Mouse (Mus musculus): Measurements from ENCODE around the gene Cerk.
"Not testable (repeated sequence)": the region's sequence is repeated elsewhere in the genome, so short reads cannot be mapped to it uniquely, and the experiment has no call there.

Gene Cerk

GRCm38 (mm10) chr15:86181941-86182439 lies 4.0 kb downstream of the Cerk start:
- peak in 1 of 2 experiments; percentile 48 for DNase-seq (ENCODE audit: low spot score in 2 of 2)

DNA sequence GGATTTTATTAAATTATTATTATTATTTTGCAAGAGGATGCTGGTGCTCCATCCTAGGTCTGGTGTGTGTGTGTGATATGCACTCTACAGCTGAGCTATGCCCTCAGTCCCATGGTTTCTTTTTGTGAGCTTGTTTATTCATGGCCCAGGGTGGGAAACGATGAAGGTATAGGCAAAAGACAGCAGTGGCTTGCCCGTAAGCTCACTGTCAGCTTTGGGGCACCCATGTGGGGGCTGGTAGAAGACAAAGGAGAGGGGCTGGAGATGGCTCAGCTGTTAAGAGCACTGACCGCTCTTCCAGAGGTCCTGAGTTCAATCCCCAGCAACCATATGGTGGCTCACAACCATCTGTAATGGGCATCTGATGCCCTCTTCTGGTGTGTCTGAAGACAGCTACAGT lies 4.6 kb downstream of the Cerk start:
- DNase-seq (ENCODE audit: low spot score in 2 of 2), result not testable (repeated sequence)

- DNase-seq (ENCODE audit: low spot score in 2 of 2), result no peak
Measured at GRCm38 (mm10) chr15:86180427-86180826, 5.5 kb downstream of the Cerk start.

DNA sequence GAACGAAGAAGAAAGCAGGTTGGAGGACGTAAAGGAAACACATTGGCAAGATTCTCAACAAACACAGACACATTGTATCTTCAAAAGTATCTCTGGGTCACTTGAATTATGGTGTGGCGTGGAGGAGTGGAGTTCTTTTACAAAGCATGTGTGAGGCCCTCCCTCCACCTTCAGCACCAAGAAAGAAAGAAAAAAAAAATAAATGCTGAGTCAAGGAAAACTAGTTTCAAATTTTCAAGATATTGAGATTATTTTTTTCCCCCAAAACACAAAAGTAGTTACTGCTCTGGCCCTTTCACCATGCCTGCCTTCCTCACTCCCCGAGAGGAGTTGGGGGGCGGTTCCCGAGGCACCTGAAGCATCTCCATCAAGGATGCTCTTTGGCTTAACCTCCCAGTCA lies 7.3 kb downstream of the Cerk start:
- no peak for DNase-seq (ENCODE audit: low spot score in 2 of 2)

DNA sequence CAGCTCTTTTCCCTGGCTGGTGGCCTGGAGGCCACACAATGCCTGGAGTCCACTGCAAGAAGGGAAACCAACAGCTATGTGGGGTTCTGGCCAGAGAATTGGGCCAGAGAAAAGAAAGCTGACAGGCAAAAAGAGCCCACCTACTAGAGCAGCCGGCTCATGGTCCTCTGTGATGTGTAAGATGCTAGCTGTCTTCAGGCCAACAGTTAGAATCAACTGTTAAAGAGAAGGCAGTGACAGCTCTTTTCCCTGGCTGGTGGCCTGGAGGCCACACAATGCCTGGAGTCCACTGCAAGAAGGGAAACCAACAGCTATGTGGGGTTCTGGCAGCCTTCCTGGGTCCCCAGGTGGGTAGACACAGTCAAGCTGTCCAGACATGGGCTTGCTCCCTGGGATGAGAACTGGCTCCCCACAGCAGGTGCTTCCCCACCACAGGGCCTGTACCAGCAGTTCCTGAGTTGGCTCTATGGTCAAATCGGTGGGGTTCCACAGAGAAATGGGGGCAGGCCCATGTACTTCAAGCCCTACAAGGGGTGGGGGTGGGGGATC lies 8.2 kb downstream of the Cerk start:
- not testable (repeated sequence) for DNase-seq (ENCODE audit: low spot score in 2 of 2)

DNA sequence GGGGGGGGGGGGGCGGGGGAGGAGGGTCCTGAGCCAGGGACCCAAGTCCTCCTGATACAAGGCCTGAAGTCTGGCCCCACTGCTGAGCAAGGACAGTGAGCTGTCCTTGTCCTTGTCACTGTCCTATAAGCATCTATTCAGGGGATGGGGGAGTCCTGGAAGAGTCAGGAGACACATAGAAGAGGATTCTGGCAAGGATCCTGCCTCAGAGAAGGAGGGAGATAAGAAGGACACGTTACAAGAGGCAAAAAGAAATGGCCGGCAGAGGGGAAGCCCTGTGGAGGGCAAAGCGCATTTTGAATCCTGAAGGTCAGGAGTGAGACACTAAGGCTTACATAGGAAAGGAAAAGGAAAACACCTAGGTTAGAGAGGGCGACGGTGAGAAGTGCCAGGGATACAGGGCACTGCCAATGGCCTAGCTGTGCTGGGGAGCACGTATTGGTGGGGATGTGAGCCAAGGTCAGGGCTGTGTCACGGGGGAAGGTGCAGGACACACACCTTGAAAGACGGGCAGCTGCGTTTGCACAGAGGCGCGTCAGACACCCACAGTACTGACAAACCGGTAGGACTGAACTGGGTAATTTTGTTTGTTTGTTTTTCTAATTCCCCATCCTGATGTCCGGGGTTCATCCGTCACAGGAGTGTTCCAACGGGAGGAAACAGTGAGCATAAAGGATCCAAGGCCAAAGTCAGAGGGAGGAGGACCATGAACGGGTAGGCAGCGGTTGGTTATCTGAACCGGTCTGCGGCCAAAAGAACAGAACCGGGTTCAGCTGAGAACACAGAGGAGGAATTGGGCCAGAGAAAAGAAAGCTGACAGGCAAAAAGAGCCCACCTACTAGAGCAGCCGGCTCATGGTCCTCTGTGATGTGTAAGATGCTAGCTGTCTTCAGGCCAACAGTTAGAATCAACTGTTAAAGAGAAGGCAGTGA lies 8.9 kb downstream of the Cerk start:
- DNase-seq (ENCODE audit: low spot score in 2 of 2), result no peak

GRCm38 (mm10) chr15:86176166-86176565 lies 9.8 kb downstream of the Cerk start:
- DNase-seq (ENCODE audit: low spot score in 2 of 2), result no peak

DNA sequence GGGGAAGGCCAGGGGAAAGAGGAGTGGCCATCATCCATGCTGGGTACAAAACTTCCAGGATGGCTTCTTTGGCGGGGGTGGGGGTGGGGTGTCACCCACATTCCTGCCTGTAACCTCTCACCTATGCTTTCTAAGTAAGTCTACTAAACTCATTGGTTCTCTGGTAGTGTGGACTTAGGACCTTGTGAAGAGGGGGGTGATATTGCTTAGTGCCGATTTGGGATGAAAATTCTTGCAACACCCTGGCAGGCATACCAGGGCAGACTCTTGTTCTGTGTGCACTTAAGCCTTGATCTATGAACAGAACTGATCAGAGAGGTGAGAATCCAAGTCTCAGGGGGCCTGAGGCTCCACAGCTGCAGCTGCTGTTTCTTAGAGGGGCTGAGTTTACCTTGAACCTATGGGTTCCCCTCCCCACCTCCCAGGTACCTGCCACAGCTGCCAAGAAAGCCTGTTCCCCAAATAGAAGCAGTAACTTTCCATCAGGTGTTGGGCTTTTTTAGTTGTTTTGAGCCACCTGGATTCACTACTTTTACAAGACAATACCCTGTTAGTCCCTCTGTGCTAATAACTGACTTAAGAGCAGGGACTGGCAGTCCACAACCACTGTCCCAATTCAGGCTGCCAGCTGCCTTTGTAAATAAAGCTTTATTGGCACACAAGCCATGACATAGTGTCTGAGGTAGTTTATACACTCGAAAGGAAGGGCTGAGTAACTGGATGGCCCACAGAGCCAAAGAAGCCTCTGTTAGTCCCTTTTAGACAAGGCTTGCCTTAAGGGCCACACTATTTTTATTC lies 10.5 kb downstream of the Cerk start:
- no peak for DNase-seq (ENCODE audit: low spot score in 2 of 2)

DNA sequence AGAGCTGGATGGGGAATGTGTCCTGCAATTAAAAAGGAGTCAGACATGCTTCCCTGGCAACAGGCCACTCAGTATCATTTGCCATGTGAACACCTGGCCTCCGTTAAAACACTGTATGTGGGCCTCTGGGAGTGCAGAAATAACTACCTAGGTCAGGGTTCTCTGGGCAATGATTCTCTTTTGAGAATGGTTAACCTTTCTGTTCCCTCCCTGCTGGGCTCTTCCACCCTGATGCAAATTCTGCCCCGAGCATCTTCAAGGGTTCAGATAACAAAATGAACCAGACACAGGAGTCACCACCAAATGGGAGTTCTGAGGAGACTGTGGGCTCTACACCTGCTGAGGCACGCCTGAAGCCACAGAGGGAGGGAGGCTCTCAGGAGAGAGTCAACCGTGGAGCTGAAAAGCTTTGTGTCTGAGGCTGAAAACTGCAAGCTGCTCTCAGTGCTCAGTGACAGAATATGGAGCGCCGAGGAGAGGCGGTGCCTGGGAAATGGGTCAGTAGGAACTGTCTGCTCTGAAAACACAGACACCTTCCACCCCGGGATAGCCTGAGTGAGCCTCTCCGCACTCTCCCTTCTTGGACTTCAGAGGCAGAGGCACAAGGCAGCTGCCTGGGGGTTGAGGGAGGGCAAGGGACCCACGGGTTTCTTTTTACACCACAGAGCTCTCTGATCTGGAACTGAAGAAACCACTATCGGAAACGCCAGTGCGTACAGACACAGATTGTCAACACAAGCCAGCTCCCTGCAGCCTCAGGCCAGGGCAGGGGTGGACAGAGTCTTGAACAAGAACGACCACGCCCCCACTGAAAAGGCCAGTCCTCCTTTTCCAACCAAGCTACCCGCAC lies 12.6 kb downstream of the Cerk start:
- peak in 1 of 2 experiments; percentile 40 for DNase-seq (ENCODE audit: low spot score in 2 of 2)

DNA sequence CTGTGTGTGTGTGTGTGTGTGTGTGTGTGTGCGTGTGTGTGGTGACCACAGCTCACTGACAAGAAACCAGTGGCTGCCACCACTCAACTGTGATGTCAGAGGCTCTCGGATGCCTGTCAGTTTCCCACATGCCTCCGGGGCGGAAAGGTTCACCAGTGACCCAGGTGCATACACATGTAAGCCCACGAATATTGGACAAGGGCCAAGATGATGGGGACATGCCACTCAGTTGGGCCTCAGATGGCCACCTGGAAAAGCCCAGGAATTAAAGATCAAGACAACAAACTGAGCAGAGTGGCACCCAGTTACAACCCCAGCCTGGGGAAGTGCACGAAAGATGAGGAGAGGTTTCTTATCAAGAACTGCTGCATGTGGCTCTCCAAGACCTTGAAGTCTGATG lies 13.4 kb downstream of the Cerk start:
- DNase-seq (ENCODE audit: low spot score in 2 of 2), result no peak

DNA sequence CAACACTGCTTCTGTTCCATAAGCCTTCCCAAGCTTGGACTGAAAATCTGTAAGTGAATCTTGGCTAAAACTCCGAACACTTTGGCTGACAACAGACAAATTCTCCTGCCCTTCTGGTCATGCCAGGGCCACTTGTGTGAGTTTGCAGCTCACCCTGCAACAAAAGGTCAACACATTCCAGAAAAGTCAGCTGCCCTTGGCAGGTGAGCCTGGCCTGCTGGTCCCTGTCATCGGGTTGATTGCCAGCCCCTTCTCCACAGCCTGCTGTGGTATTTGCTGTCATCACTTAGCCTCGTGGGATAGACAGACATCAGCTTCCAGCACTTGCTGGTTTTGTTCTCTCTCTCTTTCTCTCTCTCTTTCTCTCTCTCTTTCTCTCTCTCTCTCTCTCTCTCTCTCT lies 13.8 kb downstream of the Cerk start:
- DNase-seq (ENCODE audit: low spot score in 2 of 2), result no peak

DNA sequence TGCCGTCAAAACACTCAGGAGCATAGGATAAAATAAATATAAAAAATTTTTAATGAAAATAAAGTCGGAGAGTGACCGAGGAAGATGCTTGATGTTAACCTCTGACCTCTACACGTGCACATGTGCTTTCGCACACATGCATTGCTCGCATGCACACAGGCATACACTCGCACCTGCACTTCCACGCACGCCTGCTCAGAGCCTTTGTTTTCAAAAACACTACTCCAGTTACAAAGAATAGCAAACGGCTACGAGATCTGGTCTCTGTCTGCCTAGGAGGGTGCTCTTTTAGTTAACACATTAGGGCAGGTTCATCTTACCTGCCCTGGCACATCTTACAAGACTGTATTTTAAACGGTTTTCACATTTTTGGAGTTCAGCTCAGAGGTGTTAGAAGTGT lies 14.6 kb downstream of the Cerk start:
- DNase-seq (ENCODE audit: low spot score in 2 of 2), result no peak

DNA sequence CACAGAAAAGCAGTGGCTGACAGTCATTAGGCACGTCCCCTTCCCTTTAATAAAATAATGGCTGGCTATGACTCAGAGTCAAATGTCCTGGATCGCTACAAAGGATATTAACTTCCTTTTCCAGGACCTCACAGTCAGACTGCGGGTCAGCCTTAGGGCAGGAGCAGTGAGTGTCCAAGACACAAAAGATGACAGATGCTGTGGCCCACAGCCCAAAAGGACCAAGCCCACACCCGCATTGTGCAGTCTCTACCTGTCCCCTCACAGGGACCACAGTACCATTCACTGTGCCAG lies 16.2 kb downstream of the Cerk start:
- no peak for DNase-seq (ENCODE audit: low spot score in 2 of 2)

DNA sequence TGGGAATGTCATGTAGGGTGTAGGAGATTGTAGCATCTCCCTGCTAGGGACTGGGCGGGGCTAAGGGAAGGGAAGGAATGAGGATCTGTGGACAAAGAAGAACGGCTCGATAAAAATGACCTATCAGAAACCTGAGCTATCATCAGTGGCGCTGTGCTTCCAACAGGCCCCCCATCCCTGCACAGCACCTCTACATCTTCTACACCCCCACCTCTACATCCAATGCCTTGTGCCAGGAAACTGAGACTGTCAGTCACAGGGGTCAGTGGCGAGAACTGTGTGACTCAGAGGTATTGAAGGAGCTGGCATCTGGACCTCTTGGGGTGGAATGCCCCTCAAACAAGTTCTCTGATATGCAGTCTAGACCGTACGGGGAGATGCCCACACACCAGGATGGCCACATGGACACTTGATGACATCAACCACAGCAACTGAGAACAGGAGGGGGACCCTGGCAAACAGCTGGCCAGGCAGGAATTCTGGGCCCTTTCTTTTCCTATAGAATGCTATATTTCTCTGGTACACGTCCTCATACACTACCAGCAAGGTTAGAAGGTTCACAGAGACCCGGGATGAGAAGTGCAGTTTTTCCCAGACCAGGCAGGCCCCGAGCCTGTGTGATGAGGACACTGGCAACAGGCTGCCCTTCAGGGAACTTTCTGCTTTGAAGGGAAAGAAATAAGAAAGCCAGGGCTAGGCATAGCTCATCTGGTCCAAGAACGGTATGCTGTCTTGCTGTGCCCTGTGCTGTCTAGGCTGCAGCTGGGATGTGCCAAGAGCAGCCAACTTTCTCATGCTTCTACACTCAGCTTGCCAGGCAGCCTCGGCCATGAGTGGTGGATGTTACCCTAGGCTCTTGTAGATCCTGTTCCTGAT lies 16.8 kb downstream of the Cerk start:
- DNase-seq (ENCODE audit: low spot score in 2 of 2), result no peak

- no peak for DNase-seq (ENCODE audit: low spot score in 2 of 2)
Measured at GRCm38 (mm10) chr15:86168505-86168867, 17.5 kb downstream of the Cerk start.

DNA sequence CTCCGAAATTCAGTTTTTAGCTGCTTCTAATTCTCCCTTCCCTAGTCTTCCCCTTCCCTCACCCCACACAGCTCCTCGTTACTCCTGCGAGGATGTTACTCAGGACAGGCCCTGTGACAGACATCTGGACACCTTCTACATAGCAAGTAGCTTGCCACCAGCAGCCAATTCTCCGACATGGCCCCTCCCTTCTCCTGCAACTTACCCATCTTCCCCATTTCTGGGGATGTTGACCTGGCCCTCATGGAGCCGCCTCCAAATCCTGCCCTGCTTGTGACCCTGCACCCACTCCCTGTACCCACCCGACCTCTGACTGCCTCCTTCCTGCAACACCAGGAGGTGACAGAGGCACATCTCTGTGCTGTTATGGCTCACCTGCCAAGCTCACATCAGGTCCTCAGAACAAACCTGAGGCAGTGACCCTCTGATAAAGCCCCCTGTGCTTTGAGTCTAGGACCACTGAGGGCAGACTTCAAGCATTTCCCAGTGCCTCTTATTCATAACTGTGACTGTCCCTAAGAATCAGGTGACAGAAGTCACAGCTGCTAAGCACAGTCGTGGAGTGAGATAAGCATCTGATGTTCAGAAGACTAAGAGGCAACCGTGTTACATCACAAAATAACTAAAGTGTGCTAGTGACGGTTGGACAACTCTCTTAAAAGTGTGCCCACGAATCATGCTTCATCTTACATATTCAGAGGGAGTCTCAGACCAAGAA lies 18.0 kb downstream of the Cerk start:
- DNase-seq (ENCODE audit: low spot score in 2 of 2), result no peak

GRCm38 (mm10) chr15:86167032-86167655 lies 18.8 kb downstream of the Cerk start:
- DNase-seq (ENCODE audit: low spot score in 2 of 2), result no peak

- DNase-seq (ENCODE audit: low spot score in 2 of 2), result no peak
Measured at GRCm38 (mm10) chr15:86165811-86166590, 19.9 kb downstream of the Cerk start.
